Mouse (Mus musculus): ENCODE measurements around the gene Itga3. TPM values are rescaled to one million over a fixed set of nuclear protein-coding genes. Genes with fewer than 3 reads are reported as not detected.

Itga3 gene
- 5.7 and 6.7 TPM in 2 replicates for polyA plus RNA-seq (2016; fragmentation: Nextera tagmentation; extraction: Ambion mirVana)

- no peaks in the 10 kb centered on the region for H3K9me3 ChIP-seq
- H3K36me3 ChIP-seq, result no peaks in the 10 kb centered on the region
- DNase-seq (ENCODE audit: low spot score), result peak; percentile 68
- peaks cover 62% of the 10 kb centered on the region for H3K4me1 ChIP-seq (replicated peaks)
- under 1% methylated on average over 51 of the region's 51 CpGs for WGBS
- H3K27me3 ChIP-seq (ENCODE audit: insufficient read depth, poor library complexity, severe bottlenecking), result peaks cover 69% of the 10 kb centered on the region
- peak within 1 kb of the TSS; percentile 78 for H3K27ac ChIP-seq
- H3K4me3 ChIP-seq, result peak within 1 kb of the TSS; percentile 69
Observed at GRCm38 (mm10) chr11:95076536-95077111, at the start of gene Itga3. Itga3 (minus strand) TSS chr11:95076801.

GRCm38 (mm10) chr11:95125366-95125948 is 48.9 kb upstream of the Itga3 start:
- no peak for DNase-seq (ENCODE audit: low spot score)

GRCm38 (mm10) chr11:95122100-95122489 is 45.5 kb upstream of the Itga3 start:
- H3K36me3 ChIP-seq, result no peaks in the 10 kb centered on the region
- 24% methylated on average over 6 of the region's 6 CpGs for WGBS
- H3K9me3 ChIP-seq, result no peaks in the 10 kb centered on the region
- DNase-seq (ENCODE audit: low spot score), result no peak
- peaks cover 100% of the 10 kb centered on the region for H3K27me3 ChIP-seq (ENCODE audit: insufficient read depth, poor library complexity, severe bottlenecking)
- H3K27ac ChIP-seq, result no peak overlapping the region
- peak overlapping the region; percentile 56 for H3K4me3 ChIP-seq
- peaks cover 61% of the 10 kb centered on the region for H3K4me1 ChIP-seq (replicated peaks)

More at GRCm38 (mm10) chr11:95125366-95125948, 48.9 kb upstream of the Itga3 start:
- WGBS, result 22% methylated on average over 7 of the region's 7 CpGs
- H3K36me3 ChIP-seq, result no peaks in the 10 kb centered on the region
- no peak overlapping the region for H3K27ac ChIP-seq
- peaks cover 96% of the 10 kb centered on the region for H3K27me3 ChIP-seq (ENCODE audit: insufficient read depth, poor library complexity, severe bottlenecking)
- no peaks in the 10 kb centered on the region for H3K9me3 ChIP-seq
- H3K4me1 ChIP-seq (replicated peaks), result peaks cover 51% of the 10 kb centered on the region
- no peak overlapping the region for H3K4me3 ChIP-seq

- peak; percentile 45 for DNase-seq (ENCODE audit: low spot score)
- 0 out of 2 replicates have a peak overlapping the region, but pooled peaks have one; percentile 14 for H3K27ac ChIP-seq
- H3K36me3 ChIP-seq, result no peaks in the 10 kb centered on the region
- H3K9me3 ChIP-seq, result no peaks in the 10 kb centered on the region
- peaks cover 94% of the 10 kb centered on the region for H3K27me3 ChIP-seq (ENCODE audit: insufficient read depth, poor library complexity, severe bottlenecking)
- H3K4me1 ChIP-seq (replicated peaks), result peaks cover 56% of the 10 kb centered on the region
- peak overlapping the region; percentile 56 for H3K4me3 ChIP-seq
- under 1% methylated on average over 63 of the region's 63 CpGs for WGBS
Observed at GRCm38 (mm10) chr11:95121161-95122099, 44.8 kb upstream of the Itga3 start.

- H3K4me3 ChIP-seq, result peak overlapping the region; percentile 56
- no peaks in the 10 kb centered on the region for H3K36me3 ChIP-seq
- no peaks in the 10 kb centered on the region for H3K9me3 ChIP-seq
- peaks cover 49% of the 10 kb centered on the region for H3K4me1 ChIP-seq (replicated peaks)
- no peak for DNase-seq (ENCODE audit: low spot score)
- 0 out of 2 replicates have a peak overlapping the region, but pooled peaks have one; percentile 26 for H3K27ac ChIP-seq
- WGBS, result under 1% methylated on average over 21 of the region's 21 CpGs
- H3K27me3 ChIP-seq (ENCODE audit: insufficient read depth, poor library complexity, severe bottlenecking), result peaks cover 86% of the 10 kb centered on the region
Observed at GRCm38 (mm10) chr11:95120633-95121020, 44.0 kb upstream of the Itga3 start.

- Histone ChIP-seq H3K4me3 (peak within 1 kb of the TSS; percentile 56), H3K9me3 (no peaks in the 10 kb centered on the region), H3K36me3 (no peaks in the 10 kb centered on the region), H3K27me3 (ENCODE audit: insufficient read depth, poor library complexity, severe bottlenecking) (peaks cover 81% of the 10 kb centered on the region), H3K27ac (peak within 1 kb of the TSS; percentile 59), H3K4me1 (replicated peaks) (peaks cover 45% of the 10 kb centered on the region)
- under 1% methylated on average over 55 of the region's 55 CpGs for WGBS
- DNase-seq (ENCODE audit: low spot score), result peak; percentile 83
Observed at GRCm38 (mm10) chr11:95119990-95120632, 43.5 kb upstream of the Itga3 start, which contains the start of gene Dlx3. Dlx3 (plus strand) TSS chr11:95120119.

- no peak overlapping the region for H3K4me3 ChIP-seq
- DNase-seq (ENCODE audit: low spot score), result peak; percentile 80
- WGBS, result 6% methylated on average over 8 of the region's 8 CpGs
- peaks cover 65% of the 10 kb centered on the region for H3K27me3 ChIP-seq (ENCODE audit: insufficient read depth, poor library complexity, severe bottlenecking)
- no peaks in the 10 kb centered on the region for H3K9me3 ChIP-seq
- H3K36me3 ChIP-seq, result no peaks in the 10 kb centered on the region
- H3K4me1 ChIP-seq (replicated peaks), result peaks cover 36% of the 10 kb centered on the region
- H3K27ac ChIP-seq, result no peak overlapping the region
Observed at GRCm38 (mm10) chr11:95118505-95118904, 41.9 kb upstream of the Itga3 start.

GRCm38 (mm10) chr11:95117030-95117429 is 40.4 kb upstream of the Itga3 start:
- Histone ChIP-seq H3K27ac (no peak overlapping the region), H3K36me3 (no peaks in the 10 kb centered on the region), H3K4me3 (no peak overlapping the region), H3K4me1 (replicated peaks) (peaks cover 41% of the 10 kb centered on the region), H3K9me3 (no peaks in the 10 kb centered on the region), H3K27me3 (ENCODE audit: insufficient read depth, poor library complexity, severe bottlenecking) (peaks cover 50% of the 10 kb centered on the region)
- 3% methylated on average over 6 of the region's 6 CpGs for WGBS
- DNase-seq (ENCODE audit: low spot score), result peak; percentile 76

- no peaks in the 10 kb centered on the region for H3K9me3 ChIP-seq
- no peak for DNase-seq (ENCODE audit: low spot score)
- H3K27me3 ChIP-seq (ENCODE audit: insufficient read depth, poor library complexity, severe bottlenecking), result peaks cover 16% of the 10 kb centered on the region
- H3K4me3 ChIP-seq, result no peak overlapping the region
- peaks cover 24% of the 10 kb centered on the region for H3K4me1 ChIP-seq (replicated peaks)
- H3K27ac ChIP-seq, result no peak overlapping the region
- 87% methylated on average over 7 of the region's 7 CpGs for WGBS
- no peaks in the 10 kb centered on the region for H3K36me3 ChIP-seq
Observed at GRCm38 (mm10) chr11:95110081-95110480, 33.5 kb upstream of the Itga3 start.

- Histone ChIP-seq H3K9me3 (no peaks in the 10 kb centered on the region), H3K36me3 (no peaks in the 10 kb centered on the region), H3K4me1 (replicated peaks) (peaks cover 33% of the 10 kb centered on the region), H3K27me3 (ENCODE audit: insufficient read depth, poor library complexity, severe bottlenecking) (peaks cover 20% of the 10 kb centered on the region), H3K27ac (no peak overlapping the region), H3K4me3 (no peak overlapping the region)
- 87% methylated on average over 2 of the region's 2 CpGs for WGBS
- DNase-seq (ENCODE audit: low spot score), result no peak
Observed at GRCm38 (mm10) chr11:95109000-95109399, 32.4 kb upstream of the Itga3 start.

GRCm38 (mm10) chr11:95106440-95107236 is 30.0 kb upstream of the Itga3 start:
- Histone ChIP-seq H3K4me3 (no peak overlapping the region), H3K36me3 (no peaks in the 10 kb centered on the region), H3K4me1 (replicated peaks) (peaks cover 30% of the 10 kb centered on the region), H3K27me3 (ENCODE audit: insufficient read depth, poor library complexity, severe bottlenecking) (peaks cover 20% of the 10 kb centered on the region), H3K9me3 (no peaks in the 10 kb centered on the region), H3K27ac (no peak overlapping the region)
- DNase-seq (ENCODE audit: low spot score), result peak; percentile 82
- WGBS, result 37% methylated on average over 23 of the region's 23 CpGs

Measured in hindbrain, embryonic 10.5 days (tissue).